Mouse (Mus musculus) skeletal muscle tissue, adult 2 months (tissue): ENCODE measurements around the gene Vmn1r74.
"Not testable (repeated sequence)": the region's sequence is repeated elsewhere in the genome, so short reads cannot be mapped to it uniquely, and the experiment has no call there.

ENCODE experiments used
- DNase-seq: peaks from one replicate; pipeline ENCODE4 v3.0.0-alpha.2; 2012; ENCODE audit warnings: low read depth, low spot score

Vmn1r74 gene

DNA sequence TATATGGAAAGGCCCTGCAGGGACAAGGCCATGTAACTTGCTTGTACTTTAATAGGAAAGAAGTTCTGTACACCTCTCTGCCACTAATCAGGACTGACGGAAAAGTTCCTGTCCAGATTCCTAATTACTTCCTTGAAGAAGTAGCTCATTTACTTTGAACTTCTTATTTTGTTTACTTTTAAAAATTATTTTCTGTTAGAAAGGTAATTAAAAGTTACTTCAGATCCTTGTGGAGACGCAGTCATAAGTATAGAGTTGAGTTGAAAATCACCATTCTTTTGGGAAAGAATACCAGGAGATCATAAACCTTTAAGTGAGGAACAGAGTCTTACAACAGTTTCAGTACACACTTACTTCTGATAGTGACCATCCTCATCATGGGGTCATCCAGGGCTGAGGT is at the start of gene Vmn1r74:
Vmn1r74 (plus strand) TSS at position 301 of the 400 bp plus-strand sequence.
- no peak for DNase-seq

DNA sequence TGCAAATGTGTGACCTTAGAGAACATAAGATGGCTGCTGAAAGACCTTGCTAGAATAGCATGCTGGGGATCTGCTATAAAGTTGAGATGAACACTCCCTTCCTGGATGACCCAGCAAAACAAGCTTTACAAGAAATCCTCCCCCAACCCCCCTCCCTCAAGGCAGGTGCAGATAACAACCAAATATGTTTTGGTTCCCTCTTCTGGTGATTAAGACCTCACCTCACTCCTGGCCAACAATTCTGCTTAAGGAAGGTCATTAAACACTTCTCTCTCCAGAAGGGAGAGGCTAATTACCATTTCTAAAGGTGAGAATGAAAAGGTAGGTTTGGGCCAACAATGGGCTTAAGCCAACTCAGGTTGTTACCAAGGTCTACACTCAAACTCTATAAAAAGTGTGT is 20.0 kb upstream of the Vmn1r74 start:
- no peak for DNase-seq

GRCm38 (mm10) chr7:11822166-11822565 is 11.6 kb upstream of the Vmn1r74 start:
- DNase-seq = no peak

- DNase-seq = not testable (repeated sequence)
Observed at GRCm38 (mm10) chr7:11823246-11823645, 10.5 kb upstream of the Vmn1r74 start.

- DNase-seq = no peak
Observed at GRCm38 (mm10) chr7:11874330-11874729, 40.5 kb downstream of the Vmn1r74 start, which contains the start of gene Vmn1r75. Gene Vmn1r75, plus strand, starts transcription at chr7:11874630.
